Mouse (Mus musculus) megakaryocyte, embryonic 14.5 days (primary cell): ENCODE data around the gene Trio.

ENCODE experiments used
- FLI1 ChIP-seq: IDR thresholded peaks from 2 replicates; pipeline ENCODE4 v1.6.1; 2012; ENCODE audit warnings: low read length, inconsistent platforms, mixed read lengths
- GATA1 ChIP-seq: IDR thresholded peaks from 3 replicates; pipeline ENCODE4 v1.6.1; 2012; ENCODE audit warnings: mixed read lengths, low read length, inconsistent platforms, borderline replicate concordance

DNA sequence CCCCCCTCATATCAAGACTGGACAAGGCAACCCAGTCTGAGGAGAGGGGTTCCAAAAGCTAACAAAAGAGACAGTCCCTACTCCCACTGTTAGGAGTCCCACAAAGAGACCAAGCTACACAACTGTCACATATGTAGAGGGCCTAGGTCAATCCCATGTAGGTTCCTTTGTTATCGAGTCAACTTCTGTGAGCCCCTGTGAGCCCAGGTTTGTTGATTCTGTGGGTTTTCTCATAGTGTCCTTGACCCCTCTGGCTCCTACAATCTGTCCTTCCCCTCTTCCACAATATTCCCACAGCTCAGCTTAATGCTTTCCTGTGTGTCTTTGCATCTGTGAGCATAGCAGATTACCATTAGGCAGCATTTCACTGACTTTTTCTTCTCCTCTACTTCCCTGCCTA is 28.5 kb upstream of the Trio start:
- TF ChIP-seq GATA1 (no peak), FLI1 (no peak)
